ENCODE assay signal across 8 mouse cellular contexts in the genomic region with DNA sequence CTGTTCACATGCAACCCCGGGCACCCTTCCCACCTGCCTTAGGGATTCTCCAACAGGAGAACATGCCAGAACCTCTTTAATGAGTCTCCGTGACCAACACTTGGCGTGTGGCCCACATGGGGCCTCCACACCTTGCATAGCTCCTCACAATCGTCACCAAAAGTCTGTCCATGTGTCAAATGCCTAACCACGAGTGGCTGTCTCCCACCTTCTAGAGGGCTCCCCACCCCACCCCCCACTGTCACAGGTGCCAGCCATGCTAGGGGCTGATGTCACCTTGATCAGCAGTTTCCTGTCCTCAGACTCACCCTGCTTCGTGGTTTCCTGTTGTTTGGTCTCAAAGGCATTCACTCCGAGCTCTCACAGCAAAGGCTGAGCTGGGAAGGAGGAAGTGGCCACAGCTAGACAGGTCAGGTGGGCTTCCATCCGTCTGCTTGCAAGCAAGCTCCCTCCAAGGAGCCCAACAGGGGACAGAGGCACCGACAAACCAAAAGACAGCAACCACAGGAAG. TPM values are rescaled to one million over a fixed set of nuclear protein-coding genes. Genes with fewer than 3 reads are reported as not detected.
A peak's percentile ranks its signal among the peaks of the same experiment; 100 is the strongest.
DNase-seq lines count a peak whose midpoint lies in the region; ATAC-seq and TF ChIP-seq lines count a peak whose summit lies in the region.

No protein-coding gene starts in this region.

- no peaks in the 10 kb centered on the region for H3K9me3 ChIP-seq in MEL (replicated peaks; ENCODE audit: insufficient read depth, low read length)
- H3K9me3 ChIP-seq in heart, embryonic 12.5 days (replicated peaks) = no peaks in the 10 kb centered on the region
- H3K9me3 ChIP-seq in hindbrain, embryonic 14.5 days (ENCODE audit: control insufficient read depth, low read length) = no peaks in the 10 kb centered on the region

- no peaks in the 10 kb centered on the region for H3K79me2 ChIP-seq in MEL (ENCODE audit: control insufficient read depth, insufficient read depth, low read length, poor library complexity)
- H3K79me2 ChIP-seq in myocyte (ENCODE audit: control insufficient read depth, insufficient read depth) = no peaks in the 10 kb centered on the region

- peak; percentile 43 to 58; a peak in 3 of 4 replicates for TF ChIP-seq EP300 in MEL (IDR thresholded peaks at IDR 0.05; ENCODE audit: low read depth in 1 of 2, low read length in 2 of 2)

- no peak overlapping the region for H3ac ChIP-seq in myocyte (ENCODE audit: control insufficient read depth, insufficient read length)

- peaks cover 11 to 30% of the 10 kb centered on the region in 2 experiments for H3K4me1 ChIP-seq in MEL (ENCODE audit: control insufficient read depth in 1 of 2, insufficient read depth in 2 of 2, low read length in 2 of 2)
- H3K4me1 ChIP-seq in heart, embryonic 12.5 days (replicated peaks) = peaks cover 38% of the 10 kb centered on the region
- H3K4me1 ChIP-seq in hindbrain, embryonic 14.5 days (replicated peaks; ENCODE audit: control insufficient read depth, insufficient read depth, low read length) = peaks cover 8% of the 10 kb centered on the region; the same call in 1 of the 2 replicates

- H3K36me3 ChIP-seq in MEL (ENCODE audit: control insufficient read depth in 1 of 2, insufficient read depth in 2 of 2, low read length in 2 of 2) = peaks cover 0 to 9% of the 10 kb centered on the region in 2 experiments; a peak in 2 of 4 replicates
- H3K36me3 ChIP-seq in heart, embryonic 12.5 days = no peaks in the 10 kb centered on the region
- no peaks in the 10 kb centered on the region for H3K36me3 ChIP-seq in myocyte (ENCODE audit: control insufficient read depth, insufficient read depth)
- no peaks in the 10 kb centered on the region for H3K36me3 ChIP-seq in hindbrain, embryonic 14.5 days (replicated peaks; ENCODE audit: control insufficient read depth, insufficient read depth)

- H3K4me2 ChIP-seq in heart, embryonic 12.5 days = no peak overlapping the region
- H3K4me2 ChIP-seq in myocyte (ENCODE audit: low read depth) = peak overlapping the region; percentile 16
- no peak overlapping the region for H3K4me2 ChIP-seq in hindbrain, embryonic 14.5 days (replicated peaks)

- peak overlapping the region; percentile 15 for H3K9ac ChIP-seq in MEL (ENCODE audit: control insufficient read depth, low read depth, low read length, poor library complexity, severe bottlenecking)
- H3K9ac ChIP-seq in heart, embryonic 12.5 days = no peak overlapping the region
- H3K9ac ChIP-seq in hindbrain, embryonic 14.5 days = no peak overlapping the region

- peak; percentile 20; the same call in 1 of the 2 replicates for ATAC-seq in heart, embryonic 12.5 days (ENCODE audit: insufficient number of reproducible peaks, low FRiP score)
- no peak for ATAC-seq in hindbrain, embryonic 14.5 days (ENCODE audit: low FRiP score)

- H3K4me3 ChIP-seq in MEL (ENCODE audit: control insufficient read depth in 1 of 2, insufficient read depth in 1 of 2, low read depth in 2 of 2, low read length in 2 of 2) = no peak overlapping the region
- no peak overlapping the region for H3K4me3 ChIP-seq in heart, embryonic 12.5 days
- no peak overlapping the region for H3K4me3 ChIP-seq in myocyte
- no peak overlapping the region for H3K4me3 ChIP-seq in hindbrain, embryonic 14.5 days (replicated peaks; ENCODE audit: low read length)

- H3K27me3 ChIP-seq in MEL (ENCODE audit: control insufficient read depth in 1 of 2, insufficient read depth in 2 of 2, low read length in 2 of 2) (no peaks in the 10 kb centered on the region), myocyte (ENCODE audit: control insufficient read depth, insufficient read depth, insufficient read length) (no peaks in the 10 kb centered on the region)
- no peaks in the 10 kb centered on the region; the same call in 1 of the 2 replicates for H3K27me3 ChIP-seq in heart, embryonic 12.5 days (replicated peaks)
- H3K27me3 ChIP-seq in hindbrain, embryonic 14.5 days (ENCODE audit: control insufficient read depth, insufficient read depth, low read length) = no peaks in the 10 kb centered on the region

- DNase-seq in 416B (ENCODE audit: low read depth) (peak; percentile 97), MEL (ENCODE audit: low read depth, low spot score) (peak; percentile 73)
- DNase-seq in kidney, postnatal 4 days = peak; percentile 55 to 68
- no peak for DNase-seq in hindbrain, embryonic 14.5 days (ENCODE audit: low spot score)
- DNase-seq in urinary bladder, postnatal 10 days (ENCODE audit: low spot score) = no peak
- DNase-seq in right cerebral cortex, adult 2 months (ENCODE audit: low spot score in 2 of 2) = no peak

- TF ChIP-seq RAD21 in MEL (IDR thresholded peaks at IDR 0.05; ENCODE audit: low read depth, low read length) = no peak

- H3K27ac ChIP-seq in MEL (ENCODE audit: control insufficient read depth, low read depth, low read length) = peak overlapping the region; percentile 28; the same call in 1 of the 2 replicates
- H3K27ac ChIP-seq in heart, embryonic 12.5 days (ENCODE audit: poor library complexity, severe bottlenecking) = no peak overlapping the region
- no peak overlapping the region for H3K27ac ChIP-seq in hindbrain, embryonic 14.5 days

- TF ChIP-seq POLR2A in MEL (IDR thresholded peaks at IDR 0.05; ENCODE audit: control insufficient read depth in 1 of 2, insufficient read depth in 1 of 2, low read depth in 1 of 2, low read length in 2 of 2, poor library complexity in 1 of 2) (no peak), myocyte (IDR thresholded peaks at IDR 0.05; ENCODE audit: insufficient read length, low read depth) (no peak)

- no peak for TF ChIP-seq CTCF in MEL (IDR thresholded peaks at IDR 0.05 in 2 of 3, conservative IDR thresholded peaks at IDR 0.05 in 1 of 3; ENCODE audit: control insufficient read depth in 1 of 3, insufficient read depth in 1 of 3, low read depth in 2 of 3, low read length in 3 of 3, poor library complexity in 1 of 3, severe bottlenecking in 1 of 3)

- WGBS in heart, embryonic 12.5 days = 43% methylated on average over 9 of the region's 9 CpGs
- 74% methylated on average over 9 of the region's 9 CpGs for WGBS in hindbrain, embryonic 14.5 days

TF ChIP-seq in MEL, 35 proteins besides CTCF, POLR2A, EP300 and RAD21 (continues in another document):
- TF ChIP-seq MAZ (IDR thresholded peaks at IDR 0.05; ENCODE audit: low read depth, low read length) (no peak), SIN3A (IDR thresholded peaks at IDR 0.05; ENCODE audit: low read length) (peak; percentile 60; the same call in 1 of the 2 replicates), E2F4 (IDR thresholded peaks at IDR 0.05; ENCODE audit: borderline replicate concordance, low read depth, low read length) (no peak), KAT2A (conservative IDR thresholded peaks at IDR 0.05; ENCODE audit: low read depth, low read length) (no peak), TCF12 (IDR thresholded peaks at IDR 0.05; ENCODE audit: low read depth, low read length) (0 out of 2 replicates have a peak, but pooled peaks have one; percentile 34), GATA1 (IDR thresholded peaks at IDR 0.05; ENCODE audit: low read depth, low read length) (no peak), GABPA (IDR thresholded peaks at IDR 0.05; ENCODE audit: low read depth, low read length) (no peak), TAL1 (IDR thresholded peaks at IDR 0.05; ENCODE audit: low read length) (0 out of 2 replicates have a peak, but pooled peaks have one; percentile 4), ETS1 (IDR thresholded peaks at IDR 0.05; ENCODE audit: low read depth, low read length) (peak; percentile 93), MYB (IDR thresholded peaks at IDR 0.05; ENCODE audit: low read depth, low read length) (no peak)

TF ChIP-seq in myocyte, 11 proteins besides CTCF, POLR2A, EP300 and RAD21:
- peak in 1 of 3 experiments; percentile 78 for TF ChIP-seq MYOD1 (IDR thresholded peaks at IDR 0.05; ENCODE audit: control insufficient read depth in 1 of 3, insufficient read length in 2 of 3, low read depth in 2 of 3)
- TF ChIP-seq MYOG (IDR thresholded peaks at IDR 0.05; ENCODE audit: control insufficient read depth in 1 of 3, insufficient read depth in 1 of 3, insufficient read length in 2 of 3, low read depth in 2 of 3) = peak in 1 of 3 experiments; percentile 54
- TF ChIP-seq TCF3 (IDR thresholded peaks at IDR 0.05; ENCODE audit: insufficient read length, low read depth) = no peak

RNA-seq across cellular contexts. Expression of gene Osgin1, which starts 10.2 kb away (rescaled TPM):
- total RNA-seq in MEL (2012; rRNA removed) = 0.08 TPM in 1 of 2 replicates, not detected in the other
- polyA plus RNA-seq in MEL (2012; ENCODE audit: insufficient read depth in 1 of 2, insufficient read length in 2 of 2, low read depth in 1 of 2, low replicate concordance in 2 of 2, missing spikeins in 1 of 2) = under 1 TPM in 1 of 2 experiments, not detected in 1; 0.84 TPM
- polyA plus RNA-seq in heart, embryonic 12.5 days (2016; fragmentation: Nextera tagmentation; extraction: Ambion mirVana) = 0.27 and 0.54 TPM in 2 replicates
- polyA plus RNA-seq in myocyte (2012; fragmentation: generic; extraction: Trizol) = 14.3 TPM
- 0.35 and 0.40 TPM in 2 replicates for polyA plus RNA-seq in hindbrain, embryonic 14.5 days (2014; fragmentation: Nextera tagmentation; extraction: Ambion mirVana)

RNA-seq across cellular contexts. Expression of gene Necab2, which starts 22.8 kb away (rescaled TPM):
- total RNA-seq in MEL (2012; rRNA removed) = not detected in 2 replicates
- under 1 TPM in 1 of 2 experiments, not detected in 1; 0.06 TPM for polyA plus RNA-seq in MEL (2012; ENCODE audit: insufficient read depth in 1 of 2, insufficient read length in 2 of 2, low read depth in 1 of 2, low replicate concordance in 2 of 2, missing spikeins in 1 of 2)
- 0.71 and 0.75 TPM in 2 replicates for polyA plus RNA-seq in heart, embryonic 12.5 days (2016; fragmentation: Nextera tagmentation; extraction: Ambion mirVana)
- polyA plus RNA-seq in myocyte (2012; fragmentation: generic; extraction: Trizol) = not detected
- 44.4 and 50.1 TPM in 2 replicates for polyA plus RNA-seq in hindbrain, embryonic 14.5 days (2014; fragmentation: Nextera tagmentation; extraction: Ambion mirVana)

RNA-seq across cellular contexts. Expression of gene Mlycd, which starts 29.0 kb away (rescaled TPM):
- 5.8 and 7.2 TPM in 2 replicates for total RNA-seq in MEL (2012; rRNA removed)
- polyA plus RNA-seq in MEL (2012; ENCODE audit: insufficient read depth in 1 of 2, insufficient read length in 2 of 2, low read depth in 1 of 2, low replicate concordance in 2 of 2, missing spikeins in 1 of 2) = 10 to 100 TPM in 1 of 2 experiments, not detected in 1; 13.2 TPM
- polyA plus RNA-seq in heart, embryonic 12.5 days (2016; fragmentation: Nextera tagmentation; extraction: Ambion mirVana) = 19.3 and 20.1 TPM in 2 replicates
- 23.1 TPM for polyA plus RNA-seq in myocyte (2012; fragmentation: generic; extraction: Trizol)
- 17.8 and 20.2 TPM in 2 replicates for polyA plus RNA-seq in hindbrain, embryonic 14.5 days (2014; fragmentation: Nextera tagmentation; extraction: Ambion mirVana)

Comparison
In these comparisons a context has a peak if more than half of its experiments do, and no peak if none do; other contexts are left out.
1. DNase-seq: peak in 416B (single experiment), MEL (single experiment) and kidney, postnatal 4 days (2 of 2); none in hindbrain, embryonic 14.5 days (single experiment), urinary bladder, postnatal 10 days (single experiment) and right cerebral cortex, adult 2 months (0 of 2).
2. RNA of gene Necab2, which starts 22.8 kb away (polyA plus RNA-seq): 44.4 to 50.1 TPM in hindbrain, embryonic 14.5 days; 0.71 to 0.75 TPM in heart, embryonic 12.5 days, 0.06 TPM in MEL and not detected in myocyte (single experiment); every median in the first group is over 10 times any median in the second.